Mouse (Mus musculus) monocyte, adult 5-6 weeks (primary cell): ENCODE measurements around the gene Gm45713. TPM values are rescaled to one million over a fixed set of nuclear protein-coding genes. Genes with fewer than 3 reads are reported as not detected.

Experiments
- ATAC-seq: fragments of 153-309, 156-312 bp; replicated peaks from 2 replicates; pipeline ENCODE4 v1.8.0; 2017; ENCODE audit warnings: mild to moderate bottlenecking; ENCODE audit not compliant: low TSS enrichment, insufficient number of reproducible peaks, severe bottlenecking, poor library complexity, low FRiP score
- total RNA-seq: library from RNA; stranded (forward); fragments of 200-1000, 200-491, 200-594 nt; gene quantifications from 3 replicates; pipeline ENCODE4 v1.2.3, GENCODE M21; 2017

Gene Gm45713
- total RNA-seq, 1 experiment from 2014 or later, result not detected

DNA sequence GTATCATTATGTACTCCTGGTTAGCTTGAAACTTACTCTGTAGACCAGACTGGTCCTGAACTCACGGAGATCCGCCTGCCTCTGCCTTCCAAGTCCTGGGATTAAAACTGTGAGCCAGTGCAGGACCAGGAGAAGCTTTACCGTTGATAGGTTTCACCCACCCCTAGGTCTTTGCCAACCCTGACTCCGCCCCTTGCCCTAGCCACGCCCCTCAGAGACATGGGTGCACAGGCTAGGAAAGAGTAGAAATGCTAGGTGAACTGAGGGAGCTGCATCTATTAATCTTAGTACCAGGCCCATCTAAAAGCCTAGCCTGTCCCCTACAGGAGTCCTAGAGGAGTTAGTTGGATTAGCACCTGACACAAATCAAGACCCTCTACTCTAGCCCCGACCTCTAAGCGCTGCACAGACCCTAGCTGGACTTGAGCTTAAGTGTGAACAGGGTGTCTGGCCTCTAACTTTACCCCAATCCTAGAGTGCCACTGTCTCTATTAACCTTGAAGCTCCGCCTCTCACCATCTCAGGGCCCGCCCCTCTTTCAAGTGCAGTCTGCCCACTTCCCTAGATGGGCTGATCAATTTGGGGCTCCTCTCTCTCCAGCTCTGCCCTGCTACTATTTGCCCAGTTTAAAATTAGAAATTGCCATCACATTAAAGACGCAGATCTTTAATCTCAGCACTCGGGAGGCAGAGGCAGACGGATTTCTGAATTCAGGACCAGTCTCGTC, 45.6 kb downstream of the Gm45713 start:
- no peak for ATAC-seq

DNA sequence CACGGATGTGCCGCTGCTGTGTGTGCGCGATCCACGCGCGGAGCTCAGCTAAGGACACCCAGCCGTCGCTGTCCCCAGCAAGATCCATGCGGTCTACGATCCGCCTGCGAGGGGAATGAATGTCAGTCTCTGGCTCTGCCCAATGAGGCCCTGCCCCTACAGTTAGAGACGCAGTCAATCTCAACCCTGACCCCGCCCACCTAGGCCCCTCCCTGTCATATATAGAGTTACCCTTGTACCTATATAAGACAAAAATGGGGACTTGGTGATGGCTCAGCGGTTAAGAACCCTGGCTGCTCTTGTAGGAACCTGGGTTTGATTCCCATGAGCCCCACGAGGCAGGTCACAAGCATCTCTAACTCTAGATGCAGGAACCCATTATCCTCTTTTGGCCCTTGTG, 47.4 kb downstream of the Gm45713 start:
- ATAC-seq, result no peak

- ATAC-seq, result no peak
These were observed 49.9 kb downstream of the Gm45713 start for GRCm38 (mm10) chr7:45086084-45086483.

- peak; percentile 2; the same call in 1 of the 2 replicates for ATAC-seq
These were observed 52.6 kb downstream of the Gm45713 start for GRCm38 (mm10) chr7:45083300-45083890.

- peak; percentile 82 for ATAC-seq
These were observed 53.4 kb downstream of the Gm45713 start for GRCm38 (mm10) chr7:45082401-45083299.

GRCm38 (mm10) chr7:45081016-45081415, 55.0 kb downstream of the Gm45713 start:
- no peak for ATAC-seq

DNA sequence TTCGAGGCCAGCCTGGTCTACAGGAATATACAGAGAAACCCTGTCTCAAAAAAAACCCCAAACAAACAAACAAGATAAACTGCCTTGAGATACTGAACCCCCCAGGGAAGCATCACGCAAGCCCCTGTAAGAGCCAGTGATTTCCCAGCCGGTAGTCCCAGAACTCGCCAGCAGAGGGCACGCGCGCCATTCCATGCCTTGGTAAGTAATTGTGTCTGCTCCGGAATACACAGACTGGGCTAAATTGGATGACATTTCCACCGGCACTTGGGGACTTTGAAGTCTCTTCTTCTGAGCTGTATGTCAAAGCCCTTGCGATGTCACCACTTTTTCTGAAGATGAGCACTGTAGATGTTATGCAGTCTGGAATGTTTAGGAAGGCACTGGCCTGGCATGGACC, 56.2 kb downstream of the Gm45713 start:
- ATAC-seq, result peak; percentile 30; the same call in 1 of the 2 replicates

- peak; percentile 10; the same call in 1 of the 2 replicates for ATAC-seq
These were observed 57.5 kb downstream of the Gm45713 start for GRCm38 (mm10) chr7:45078513-45078912.

GRCm38 (mm10) chr7:45077829-45078228, 58.2 kb downstream of the Gm45713 start:
- no peak for ATAC-seq

- no peak for ATAC-seq
These were observed 58.7 kb downstream of the Gm45713 start for GRCm38 (mm10) chr7:45077322-45077721.

- no peak for ATAC-seq
These were observed 59.5 kb downstream of the Gm45713 start for GRCm38 (mm10) chr7:45076501-45076900.

Other genes with a start within 250 kb of the Gm45713 start
- gene Med25, start 243.5 kb downstream of the Gm45713 start, total RNA-seq, result 8.2 to 15.1 TPM (median 8.9 TPM) in 3 replicates
- gene Fuz, start 240.2 kb downstream of the Gm45713 start, total RNA-seq, result 10.8 to 19.1 TPM (median 16.1 TPM) in 3 replicates
- gene Ap2a1, start 206.7 kb downstream of the Gm45713 start, total RNA-seq, result 10.3 to 21.7 TPM (median 21.0 TPM) in 3 replicates
- not detected in 3 replicates for gene Tsks, start 193.0 kb downstream of the Gm45713 start, total RNA-seq
- not detected in 3 replicates for gene Cpt1c, start 161.4 kb downstream of the Gm45713 start, total RNA-seq
- 57.2 to 80.2 TPM (median 58.1 TPM) in 3 replicates for gene Prmt1, start 149.7 kb downstream of the Gm45713 start, total RNA-seq
- 83.1 to 122 TPM (median 104 TPM) in 3 replicates for gene Irf3, start 138.6 kb downstream of the Gm45713 start, total RNA-seq
- 2.7 to 13.0 TPM (median 7.7 TPM) in 3 replicates for gene Bcl2l12, start 137.5 kb downstream of the Gm45713 start, total RNA-seq
- 15.3 to 21.1 TPM (median 16.7 TPM) in 3 replicates for gene Scaf1, start 119.9 kb downstream of the Gm45713 start, total RNA-seq
- 43.0 to 51.7 TPM (median 49.7 TPM) in 3 replicates for gene Rras, start 118.3 kb downstream of the Gm45713 start, total RNA-seq
- 1.6 to 5.0 TPM (median 2.0 TPM) in 3 replicates for gene Prr12, start 83.3 kb downstream of the Gm45713 start, total RNA-seq
- 45.8 to 57.3 TPM (median 52.8 TPM) in 3 replicates for gene Nosip, start 73.8 kb downstream of the Gm45713 start, total RNA-seq
- gene Prrg2, start 73.6 kb downstream of the Gm45713 start, total RNA-seq, result 1.5 to 12.8 TPM (median 3.7 TPM) in 3 replicates
- 6.2 to 20.1 TPM (median 15.3 TPM) in 3 replicates for gene Rcn3, start 44.0 kb downstream of the Gm45713 start, total RNA-seq
- gene Fcgrt, start 32.4 kb downstream of the Gm45713 start, total RNA-seq, result 74.9 to 100 TPM (median 91.0 TPM) in 3 replicates
- gene Rps11, start 11.8 kb downstream of the Gm45713 start, total RNA-seq, result 1,164 to 1,516 TPM (median 1,507 TPM) in 3 replicates
- 2,771 to 4,251 TPM (median 4,236 TPM) in 3 replicates for gene Rpl13a, start 7.5 kb downstream of the Gm45713 start, total RNA-seq
- 35.3 to 62.4 TPM (median 36.7 TPM) in 3 replicates for gene Flt3l, start 201 bp upstream of the Gm45713 start, total RNA-seq
- gene Pih1d1, start 18.1 kb upstream of the Gm45713 start, total RNA-seq, result 23.4 to 37.8 TPM (median 26.8 TPM) in 3 replicates
- 28.6 to 46.8 TPM (median 34.2 TPM) in 3 replicates for gene Aldh16a1, start 18.4 kb upstream of the Gm45713 start, total RNA-seq
- gene Slc17a7, start 27.7 kb upstream of the Gm45713 start, total RNA-seq, result not detected in 3 replicates
- gene Gfy, start 43.3 kb upstream of the Gm45713 start, total RNA-seq, result not detected in 3 replicates
- gene Pth2, start 44.8 kb upstream of the Gm45713 start, total RNA-seq, result not detected in 3 replicates
- 0.75 TPM in 1 of 3 replicates, not detected in the others for gene Ccdc155, start 68.7 kb upstream of the Gm45713 start, total RNA-seq
- gene Dkkl1, start 75.9 kb upstream of the Gm45713 start, total RNA-seq, result 4.7 to 8.7 TPM (median 6.1 TPM) in 3 replicates
- gene Tead2, start 79.5 kb upstream of the Gm45713 start, total RNA-seq, result 0.48 to 2.5 TPM (median 0.64 TPM) in 3 replicates
- 112 to 185 TPM (median 125 TPM) in 3 replicates for gene Cd37, start 102.9 kb upstream of the Gm45713 start, total RNA-seq
- 0.64 TPM in 1 of 3 replicates, not detected in the others for gene Slc6a16, start 104.9 kb upstream of the Gm45713 start, total RNA-seq
- not detected in 3 replicates for gene Slc6a21, start 141.3 kb upstream of the Gm45713 start, total RNA-seq
- gene Trpm4, start 197.5 kb upstream of the Gm45713 start, total RNA-seq, result 9.7 to 15.3 TPM (median 10.4 TPM) in 3 replicates
- not detected in 3 replicates for gene Hrc, start 199.1 kb upstream of the Gm45713 start, total RNA-seq
- 0.19 TPM in 1 of 3 replicates, not detected in the others for gene Ppfia3, start 230.8 kb upstream of the Gm45713 start, total RNA-seq
- not detected in 3 replicates for gene Lin7b, start 234.4 kb upstream of the Gm45713 start, total RNA-seq